Mouse (Mus musculus): ENCODE data around the gene Ccdc153.

GRCm38 (mm10) chr9:44247907-44248306, 7.4 kb downstream of the Ccdc153 start:
- TF ChIP-seq CTCF (conservative IDR thresholded peaks at IDR 0.05; ENCODE audit: low read length): no peak
- no peak for TF ChIP-seq POU5F1 (IDR thresholded peaks at IDR 0.05; ENCODE audit: borderline replicate concordance, low read length)
- TF ChIP-seq NANOG (IDR thresholded peaks at IDR 0.05; ENCODE audit: borderline replicate concordance, low read length): no peak
